ENCODE assay signal across 8 mouse cellular contexts in genomic region chr15:79670249-79670971, GRCm38 (mm10). TPM values are rescaled to one million over a fixed set of nuclear protein-coding genes. Genes with fewer than 3 reads are reported as not detected.
DNase-seq lines count a peak whose midpoint lies in the region; ATAC-seq and TF ChIP-seq lines count a peak whose summit lies in the region.

Gene Tomm22 (plus strand): TSS chr15:79670861.

- TF ChIP-seq CTCF in E14TG2a.4 (conservative IDR thresholded peaks at IDR 0.05; ENCODE audit: low read length) = no peak

- peak; percentile 84 for DNase-seq in c-Kit-positive CD71-positive TER-119-positive erythroid progenitor cells, embryonic 14.5 days (ENCODE audit: low spot score)
- peak; percentile 92 to 93 for DNase-seq in heart, postnatal 10 days
- peak; percentile 91 for DNase-seq in layer of hippocampus, adult 11-12 months (ENCODE audit: low spot score)
- peak; percentile 89 to 92 for DNase-seq in lung, adult 18-20 months
- peak; percentile 92 for DNase-seq in testis, postnatal 14 days (ENCODE audit: low spot score)

- peak within 1 kb of the TSS; percentile 54; the same call in 1 of the 2 replicates for H3K27ac ChIP-seq in forebrain, embryonic 13.5 days
- H3K27ac ChIP-seq in neural tube, embryonic 15.5 days (replicated peaks) = peak within 1 kb of the TSS; percentile 64

- 19% methylated on average over 33 of the region's 33 CpGs for WGBS in forebrain, embryonic 13.5 days
- WGBS in neural tube, embryonic 15.5 days = 21% methylated on average over 33 of the region's 33 CpGs

- H3K27me3 ChIP-seq in E14TG2a.4 (ENCODE audit: insufficient read depth, low read length) = no peaks in the 10 kb centered on the region
- no peaks in the 10 kb centered on the region for H3K27me3 ChIP-seq in forebrain, embryonic 13.5 days
- H3K27me3 ChIP-seq in neural tube, embryonic 15.5 days (replicated peaks) = no peaks in the 10 kb centered on the region

- peak within 1 kb of the TSS; percentile 86 for H3K9ac ChIP-seq in forebrain, embryonic 13.5 days
- peak within 1 kb of the TSS; percentile 77 for H3K9ac ChIP-seq in neural tube, embryonic 15.5 days (replicated peaks)

- no peaks in the 10 kb centered on the region for H3K9me3 ChIP-seq in E14TG2a.4 (ENCODE audit: low read length)
- H3K9me3 ChIP-seq in forebrain, embryonic 13.5 days (replicated peaks) = no peaks in the 10 kb centered on the region
- no peaks in the 10 kb centered on the region for H3K9me3 ChIP-seq in neural tube, embryonic 15.5 days (replicated peaks)

- intact Hi-C loops in heart, postnatal 10 days (cut with DNase I) = loop anchor here (2.0 kb wide), 1 partner anchor 14 kb away; no protein-coding TSS in a partner anchor

- H3K4me2 ChIP-seq in forebrain, embryonic 13.5 days = peak within 1 kb of the TSS; percentile 89
- peak within 1 kb of the TSS; percentile 76 for H3K4me2 ChIP-seq in neural tube, embryonic 15.5 days

- H3K4me3 ChIP-seq in E14TG2a.4 (replicated peaks; ENCODE audit: low read length) = peak within 1 kb of the TSS; percentile 97
- peak within 1 kb of the TSS; percentile 92 for H3K4me3 ChIP-seq in forebrain, embryonic 13.5 days
- peak within 1 kb of the TSS; percentile 86 for H3K4me3 ChIP-seq in neural tube, embryonic 15.5 days (replicated peaks)

- H3K36me3 ChIP-seq in E14TG2a.4 (ENCODE audit: insufficient read depth, low read length) = peaks cover 66% of the 10 kb centered on the region
- H3K36me3 ChIP-seq in forebrain, embryonic 13.5 days (ENCODE audit: poor library complexity, severe bottlenecking) = peaks cover 61% of the 10 kb centered on the region
- H3K36me3 ChIP-seq in neural tube, embryonic 15.5 days = peaks cover 58% of the 10 kb centered on the region

- ATAC-seq in forebrain, embryonic 13.5 days = peak; percentile 96
- peak; percentile 94 for ATAC-seq in neural tube, embryonic 15.5 days (ENCODE audit: low FRiP score)

- peaks cover 50% of the 10 kb centered on the region for H3K4me1 ChIP-seq in E14TG2a.4 (replicated peaks; ENCODE audit: low read depth, low read length)
- H3K4me1 ChIP-seq in forebrain, embryonic 13.5 days = peaks cover 7% of the 10 kb centered on the region
- H3K4me1 ChIP-seq in neural tube, embryonic 15.5 days = peaks cover 7% of the 10 kb centered on the region

RNA-seq across cellular contexts. Expression of gene Tomm22, which starts in this region (rescaled TPM):
- polyA plus RNA-seq in forebrain, embryonic 13.5 days (2015; fragmentation: Nextera tagmentation; extraction: Ambion mirVana) = 288 TPM in 2 replicates
- total RNA-seq in heart, postnatal 10 days (2021) = 100 to 1,000 TPM; 146 to 154 TPM
- 231 and 246 TPM in 2 replicates for polyA plus RNA-seq in neural tube, embryonic 15.5 days (2015; fragmentation: Nextera tagmentation; extraction: Ambion mirVana)

Comparison
In these comparisons a context has a peak if more than half of its experiments do, and no peak if none do; other contexts are left out.
1. Peak in every context shown above with its lines: DNase-seq, ATAC-seq, H3K4me3 ChIP-seq and H3K27ac ChIP-seq.